Mouse (Mus musculus) bone marrow macrophage, adult 2 months (primary cell): ENCODE measurements around the gene Capzb.

ENCODE experiments used
- CTCF ChIP-seq: IDR thresholded peaks from 2 replicates; pipeline ENCODE4 v1.5.1; 2012; ENCODE audit warnings: low read depth, mild to moderate bottlenecking, low read length, moderate library complexity
- POLR2A ChIP-seq: IDR thresholded peaks from 2 replicates; pipeline ENCODE4 v1.6.1; 2012; ENCODE audit warnings: mild to moderate bottlenecking, low read depth, low read length, borderline replicate concordance

DNA sequence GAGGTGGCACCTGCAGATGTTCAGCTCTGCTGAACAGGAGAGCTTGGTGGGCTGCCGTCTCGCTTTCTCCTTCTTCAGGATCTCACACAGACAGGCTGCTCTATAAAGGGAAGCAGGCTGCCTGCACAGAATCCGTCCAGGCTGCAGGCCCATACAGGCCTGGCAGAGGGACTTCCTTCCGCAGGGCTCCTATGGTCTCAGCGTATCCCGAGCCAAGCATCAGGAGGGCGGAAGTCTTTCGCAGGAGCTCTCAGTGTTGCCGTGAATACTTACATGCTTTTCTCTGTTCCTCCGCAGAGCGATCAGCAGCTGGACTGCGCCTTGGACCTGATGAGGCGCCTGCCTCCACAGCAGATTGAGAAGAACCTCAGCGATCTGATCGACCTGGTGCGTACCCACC lies 45.9 kb downstream of the Capzb start:
- TF ChIP-seq CTCF (no peak), POLR2A (no peak)
